Mouse (Mus musculus) hindbrain, embryonic 12.5 days (tissue): ENCODE measurements around the gene R3hdml. TPM values are rescaled to one million over a fixed set of nuclear protein-coding genes. Genes with fewer than 3 reads are reported as not detected.
A peak's percentile ranks its signal among the peaks of the same experiment; 100 is the strongest.

Experiments
- ATAC-seq: fragments of 200-750 bp; cut with Nextera tagmentation; 2 replicates; pipeline ENCODE4 v1.8.0; 2017; ENCODE audit warnings: moderate TSS enrichment; ENCODE audit not compliant: low FRiP score
- H3K27ac ChIP-seq: fragments of 300-500 bp; sonication (generic); 2 replicates; pipeline ENCODE4 v1.5.1; 2016; ENCODE audit warnings: mild to moderate bottlenecking
- H3K27me3 ChIP-seq: fragments of 300-500 bp; sonication (generic); 2 replicates; pipeline ENCODE4 v1.6.1; 2016; ENCODE audit warnings: mild to moderate bottlenecking
- H3K36me3 ChIP-seq: fragments of 300-500 bp; sonication (generic); 2 replicates; pipeline ENCODE4 v1.6.1; 2016; ENCODE audit warnings: mild to moderate bottlenecking
- H3K4me1 ChIP-seq: fragments of 300-500 bp; sonication (generic); 2 replicates; pipeline ENCODE4 v1.6.1; 2016
- H3K4me2 ChIP-seq: fragments of 300-500 bp; sonication (generic); replicated peaks from 2 replicates; pipeline ENCODE4 v1.6.1; 2016; ENCODE audit warnings: mild to moderate bottlenecking
- H3K4me3 ChIP-seq: fragments of 300-500 bp; sonication (generic); 2 replicates; pipeline ENCODE4 v1.5.1; 2016; ENCODE audit warnings: mild to moderate bottlenecking
- H3K9ac ChIP-seq: fragments of 300-500 bp; sonication (generic); 2 replicates; pipeline ENCODE4 v1.6.1; 2016; ENCODE audit warnings: mild to moderate bottlenecking, moderate library complexity
- H3K9me3 ChIP-seq: fragments of 300-500 bp; sonication (generic); replicated peaks from 2 replicates; pipeline ENCODE4 v1.6.1; 2016; ENCODE audit warnings: mild to moderate bottlenecking
- WGBS: fragments of 180-500 bp; shearing (Covaris S2); methylation state at CpG from one replicate; pipeline ENCODE4 v1.1.7; 2016; 5-methylcytosine and 5-hydroxymethylcytosine counted together
- polyA plus RNA-seq: library from polyadenylated mRNA; unstranded; fragments of >200 nt; fragmentation: Nextera tagmentation; extraction: Ambion mirVana; gene quantifications from 2 replicates; pipeline ENCODE4 v1.2.1, GENCODE M21; 2016

The R3hdml gene
- polyA plus RNA-seq, 1 experiment from 2014 or later = not detected

GRCm38 (mm10) chr2:163462386-163462785 lies 29.7 kb upstream of the R3hdml start:
- Histone ChIP-seq H3K36me3 (0 out of 2 replicates have a peak, but pooled peaks cover 7% of the 10 kb centered on the region), H3K9ac (no peak overlapping the region), H3K4me1 (peaks cover 6% of the 10 kb centered on the region; the same call in 1 of the 2 replicates), H3K9me3 (no peaks in the 10 kb centered on the region), H3K27ac (no peak overlapping the region), H3K27me3 (peaks cover 16% of the 10 kb centered on the region), H3K4me3 (no peak overlapping the region), H3K4me2 (no peak overlapping the region)
- no peak for ATAC-seq
- 81% methylated on average over 5 of the region's 5 CpGs for WGBS

GRCm38 (mm10) chr2:163462801-163463200 lies 29.3 kb upstream of the R3hdml start:
- H3K4me1 ChIP-seq = peaks cover 6% of the 10 kb centered on the region; the same call in 1 of the 2 replicates
- WGBS = 80% methylated on average over 11 of the region's 11 CpGs
- no peaks in the 10 kb centered on the region for H3K9me3 ChIP-seq
- peaks cover 16% of the 10 kb centered on the region for H3K27me3 ChIP-seq
- no peak overlapping the region for H3K9ac ChIP-seq
- H3K4me3 ChIP-seq = no peak overlapping the region
- ATAC-seq = no peak
- no peak overlapping the region for H3K27ac ChIP-seq
- H3K36me3 ChIP-seq = peaks cover 11% of the 10 kb centered on the region; the same call in 1 of the 2 replicates
- no peak overlapping the region for H3K4me2 ChIP-seq

- H3K4me1 ChIP-seq = peaks cover 6% of the 10 kb centered on the region; the same call in 1 of the 2 replicates
- no peak overlapping the region for H3K27ac ChIP-seq
- no peak for ATAC-seq
- peaks cover 16% of the 10 kb centered on the region; the same call in 1 of the 2 replicates for H3K36me3 ChIP-seq
- WGBS = 68% methylated on average over 10 of the region's 10 CpGs
- H3K9ac ChIP-seq = no peak overlapping the region
- H3K27me3 ChIP-seq = peaks cover 11% of the 10 kb centered on the region
- H3K4me2 ChIP-seq = no peak overlapping the region
- H3K9me3 ChIP-seq = no peaks in the 10 kb centered on the region
- no peak overlapping the region for H3K4me3 ChIP-seq
Measured at GRCm38 (mm10) chr2:163463251-163463769, 28.8 kb upstream of the R3hdml start.

GRCm38 (mm10) chr2:163463998-163464397 lies 28.1 kb upstream of the R3hdml start:
- no peaks in the 10 kb centered on the region for H3K9me3 ChIP-seq
- H3K4me2 ChIP-seq = no peak overlapping the region
- no peak overlapping the region for H3K4me3 ChIP-seq
- no peak overlapping the region for H3K27ac ChIP-seq
- peaks cover 4% of the 10 kb centered on the region; the same call in 1 of the 2 replicates for H3K4me1 ChIP-seq
- ATAC-seq = no peak
- peaks cover 5% of the 10 kb centered on the region; the same call in 1 of the 2 replicates for H3K27me3 ChIP-seq
- WGBS = 80% methylated on average over 4 of the region's 4 CpGs
- H3K9ac ChIP-seq = no peak overlapping the region
- peaks cover 22% of the 10 kb centered on the region for H3K36me3 ChIP-seq

GRCm38 (mm10) chr2:163464562-163464961 lies 27.6 kb upstream of the R3hdml start:
- no peak for ATAC-seq
- no peaks in the 10 kb centered on the region for H3K27me3 ChIP-seq
- no peaks in the 10 kb centered on the region for H3K4me1 ChIP-seq
- H3K4me2 ChIP-seq = no peak overlapping the region
- no peak overlapping the region for H3K4me3 ChIP-seq
- no peaks in the 10 kb centered on the region for H3K9me3 ChIP-seq
- H3K9ac ChIP-seq = no peak overlapping the region
- H3K27ac ChIP-seq = no peak overlapping the region
- H3K36me3 ChIP-seq = peaks cover 27% of the 10 kb centered on the region
- WGBS = 63% methylated on average over 6 of the region's 6 CpGs

- H3K4me3 ChIP-seq = no peak overlapping the region
- no peaks in the 10 kb centered on the region for H3K27me3 ChIP-seq
- peaks cover 30% of the 10 kb centered on the region for H3K36me3 ChIP-seq
- WGBS = 83% methylated on average over 8 of the region's 8 CpGs
- H3K27ac ChIP-seq = no peak overlapping the region
- H3K4me1 ChIP-seq = peaks cover 8% of the 10 kb centered on the region
- no peak overlapping the region for H3K9ac ChIP-seq
- no peaks in the 10 kb centered on the region for H3K9me3 ChIP-seq
- no peak overlapping the region for H3K4me2 ChIP-seq
- ATAC-seq = no peak
Measured at GRCm38 (mm10) chr2:163466771-163467170, 25.3 kb upstream of the R3hdml start.

- Histone ChIP-seq H3K27me3 (no peaks in the 10 kb centered on the region), H3K4me2 (no peak overlapping the region), H3K36me3 (peaks cover 30% of the 10 kb centered on the region), H3K9me3 (no peaks in the 10 kb centered on the region), H3K4me3 (no peak overlapping the region), H3K9ac (no peak overlapping the region), H3K27ac (no peak overlapping the region), H3K4me1 (peaks cover 10% of the 10 kb centered on the region)
- 94% methylated on average over 6 of the region's 6 CpGs for WGBS
- ATAC-seq = no peak
Measured at GRCm38 (mm10) chr2:163467585-163467984, 24.5 kb upstream of the R3hdml start.

- WGBS = 95% methylated on average over 6 of the region's 6 CpGs
- no peak for ATAC-seq
Measured at GRCm38 (mm10) chr2:163468866-163469265, 23.3 kb upstream of the R3hdml start.

GRCm38 (mm10) chr2:163469711-163470110 lies 22.4 kb upstream of the R3hdml start:
- Histone ChIP-seq H3K9ac (no peak overlapping the region), H3K9me3 (no peaks in the 10 kb centered on the region), H3K4me3 (no peak overlapping the region), H3K4me1 (peaks cover 10% of the 10 kb centered on the region), H3K27me3 (no peaks in the 10 kb centered on the region), H3K4me2 (no peak overlapping the region), H3K36me3 (peaks cover 30% of the 10 kb centered on the region), H3K27ac (no peak overlapping the region)
- 94% methylated on average over 15 of the region's 15 CpGs for WGBS
- no peak for ATAC-seq

More at GRCm38 (mm10) chr2:163468866-163469265, 23.3 kb upstream of the R3hdml start:
- Histone ChIP-seq H3K4me1 (peaks cover 10% of the 10 kb centered on the region), H3K9ac (no peak overlapping the region), H3K36me3 (peaks cover 30% of the 10 kb centered on the region), H3K9me3 (no peaks in the 10 kb centered on the region), H3K27ac (no peak overlapping the region), H3K27me3 (no peaks in the 10 kb centered on the region), H3K4me2 (no peak overlapping the region), H3K4me3 (no peak overlapping the region)

GRCm38 (mm10) chr2:163471136-163471535 lies 21.0 kb upstream of the R3hdml start:
- Histone ChIP-seq H3K4me2 (peak overlapping the region; percentile 82), H3K9me3 (no peaks in the 10 kb centered on the region), H3K36me3 (peaks cover 30% of the 10 kb centered on the region), H3K27me3 (no peaks in the 10 kb centered on the region), H3K9ac (peak overlapping the region; percentile 81; the same call in 1 of the 2 replicates), H3K4me3 (peak overlapping the region; percentile 78), H3K4me1 (peaks cover 10% of the 10 kb centered on the region), H3K27ac (no peak overlapping the region)
- 53% methylated on average over 3 of the region's 3 CpGs for WGBS
- ATAC-seq = no peak

GRCm38 (mm10) chr2:163471710-163472465 lies 20.2 kb upstream of the R3hdml start:
- 5% methylated on average over 36 of the region's 36 CpGs for WGBS
- Histone ChIP-seq H3K4me1 (peaks cover 10% of the 10 kb centered on the region), H3K9me3 (no peaks in the 10 kb centered on the region), H3K36me3 (peaks cover 24% of the 10 kb centered on the region), H3K27ac (peak overlapping the region; percentile 81), H3K27me3 (no peaks in the 10 kb centered on the region), H3K4me2 (peak overlapping the region; percentile 82), H3K4me3 (peak overlapping the region; percentile 78), H3K9ac (peak overlapping the region; percentile 81)
- ATAC-seq = peak; percentile 79

- peaks cover 10% of the 10 kb centered on the region for H3K4me1 ChIP-seq
- peak within 1 kb of the TSS; percentile 81 for H3K27ac ChIP-seq
- peak; percentile 94 for ATAC-seq
- H3K4me2 ChIP-seq = peak within 1 kb of the TSS; percentile 82
- H3K36me3 ChIP-seq = peaks cover 23% of the 10 kb centered on the region
- no peaks in the 10 kb centered on the region for H3K9me3 ChIP-seq
- peak within 1 kb of the TSS; percentile 78 for H3K4me3 ChIP-seq
- no peaks in the 10 kb centered on the region for H3K27me3 ChIP-seq
- WGBS = 0% methylated on average over 30 of the region's 30 CpGs
- H3K9ac ChIP-seq = peak within 1 kb of the TSS; percentile 81
Measured at GRCm38 (mm10) chr2:163472466-163472851, 19.7 kb upstream of the R3hdml start, which contains the start of gene Fitm2. Gene Fitm2 (minus strand): TSS chr2:163472629.
